In the genomic region with DNA sequence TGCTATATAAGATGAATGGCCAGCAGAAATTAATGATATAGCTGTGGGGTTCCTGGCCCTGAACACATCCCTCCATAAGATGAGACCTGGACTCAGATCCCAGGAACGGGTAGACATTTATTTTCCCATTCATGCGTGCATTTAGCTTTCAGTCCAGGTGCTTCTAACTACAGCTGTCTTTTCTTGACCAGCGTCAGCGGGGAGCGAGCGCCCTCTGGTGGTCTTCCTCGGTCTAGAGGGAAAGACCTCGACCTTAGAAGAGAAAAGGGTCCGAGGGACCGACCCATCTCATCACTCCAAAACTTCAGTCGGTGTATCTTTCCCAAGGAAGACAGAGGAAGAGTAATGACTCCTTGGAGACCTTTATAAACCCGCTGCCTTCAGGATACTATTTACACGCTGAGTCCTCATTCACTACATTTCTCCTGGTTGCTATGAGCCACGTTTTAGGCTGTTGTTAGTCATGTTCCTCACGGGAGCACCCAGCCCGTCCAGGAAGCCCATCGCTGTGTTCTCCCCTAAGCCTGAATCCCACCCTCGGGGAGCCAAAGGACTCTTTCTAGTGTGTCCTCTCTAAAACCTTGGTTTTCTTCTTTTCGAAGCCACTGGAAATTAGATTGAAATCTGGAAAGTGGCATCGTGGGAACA, we compare ENCODE assay signal across 8 mouse cellular contexts. TPM values are rescaled to one million over a fixed set of nuclear protein-coding genes. Genes with fewer than 3 reads are reported as not detected.
DNase-seq lines count a peak whose midpoint lies in the region; TF ChIP-seq lines count a peak whose summit lies in the region.

No protein-coding gene starts in this region.

- H3K27ac ChIP-seq in cortical plate, adult 2 months (ENCODE audit: insufficient read depth, low read length): no peak overlapping the region

- TF ChIP-seq CTCF in cortical plate, adult 2 months (IDR thresholded peaks at IDR 0.05; ENCODE audit: extremely low read depth, insufficient read depth, low read length): peak; percentile 82

- peak; percentile 78 for DNase-seq in adipocyte (ENCODE audit: low spot score)
- peak; percentile 47 to 50 for DNase-seq in gastrocnemius, adult 8-10 months (ENCODE audit: low spot score in 2 of 2)
- DNase-seq in hindlimb bud, embryonic 11.5 days (ENCODE audit: extremely low spot score, low read depth, low spot score): peak; percentile 64
- DNase-seq in left cerebral cortex, postnatal 14 days (ENCODE audit: low spot score in 2 of 2): peak; percentile 42 to 80
- peak; percentile 85 for DNase-seq in mesoderm, embryonic 11.5 days (ENCODE audit: low read depth, low spot score)
- peak; percentile 64 for DNase-seq in right cerebral cortex, postnatal 25 days
- DNase-seq in urinary bladder, postnatal 4 days (ENCODE audit: low spot score in 2 of 2): peak; percentile 46 to 83

- H3K4me3 ChIP-seq in cortical plate, adult 2 months (ENCODE audit: insufficient read depth, low read length): no peak overlapping the region

- intact Hi-C loops in left cerebral cortex, postnatal 14 days (cut with DNase I): loop anchor here (10.0 kb wide), 1 partner anchor 778 kb away; a partner anchor contains a TSS

- TF ChIP-seq POLR2A in cortical plate, adult 2 months (IDR thresholded peaks at IDR 0.05; ENCODE audit: extremely low read depth, insufficient read depth, low read length): no peak

- no peaks in the 10 kb centered on the region for H3K4me1 ChIP-seq in cortical plate, adult 2 months (ENCODE audit: control insufficient read depth, insufficient read depth, low read length)

RNA-seq across cellular contexts. Expression of a gene that starts 12.9 kb away (rescaled TPM):
- 3.0 and 3.7 TPM in 2 replicates for polyA plus RNA-seq in cortical plate, adult 2 months (2012; rRNA removed)
- total RNA-seq in gastrocnemius, adult 8-10 months (2022): 1 to 10 TPM; 4.1 to 5.7 (median 4.6) TPM
- total RNA-seq in left cerebral cortex, postnatal 14 days (2021): 1 to 10 TPM; 4.5 TPM

RNA-seq across cellular contexts. Expression of a gene that starts 13.1 kb away (rescaled TPM):
- 0.21 TPM in 1 of 2 replicates, not detected in the other for polyA plus RNA-seq in cortical plate, adult 2 months (2012; rRNA removed)
- total RNA-seq in gastrocnemius, adult 8-10 months (2022): not detected
- total RNA-seq in left cerebral cortex, postnatal 14 days (2021): not detected

RNA-seq across cellular contexts. Expression of a gene that starts 30.0 kb away (rescaled TPM):
- 13.6 and 14.9 TPM in 2 replicates for polyA plus RNA-seq in cortical plate, adult 2 months (2012; rRNA removed)
- total RNA-seq in gastrocnemius, adult 8-10 months (2022): 10 to 100 TPM; 29.2 to 35.4 (median 33.5) TPM
- total RNA-seq in left cerebral cortex, postnatal 14 days (2021): 1 to 10 TPM; 6.2 to 8.8 TPM

RNA-seq across cellular contexts. Expression of a gene that starts 50.4 kb away (rescaled TPM):
- polyA plus RNA-seq in cortical plate, adult 2 months (2012; rRNA removed): 1.1 and 6.6 TPM in 2 replicates
- total RNA-seq in gastrocnemius, adult 8-10 months (2022): not detected
- total RNA-seq in left cerebral cortex, postnatal 14 days (2021): 1 to 10 TPM; 2.7 to 2.9 TPM
